Mouse (Mus musculus) liver, embryonic 16.5 days (tissue): ENCODE measurements around the gene Apol8. TPM values are rescaled to one million over a fixed set of nuclear protein-coding genes. Genes with fewer than 3 reads are reported as not detected.
"Not testable (repeated sequence)": the region's sequence is repeated elsewhere in the genome, so short reads cannot be mapped to it uniquely, and the experiment has no call there.

Experiments
- ATAC-seq: fragments of 200-750 bp; cut with Nextera tagmentation; 2 replicates; pipeline ENCODE4 v1.8.0; 2017; ENCODE audit warnings: low read depth, mild to moderate bottlenecking, moderate number of reproducible peaks, moderate library complexity
- H3K27ac ChIP-seq: fragments of 300-500 bp; sonication (generic); 2 replicates; pipeline ENCODE4 v1.5.1; 2014; ENCODE audit warnings: mild to moderate bottlenecking, low read length
- H3K27me3 ChIP-seq: fragments of 300-500 bp; sonication (generic); 2 replicates; pipeline ENCODE4 v1.6.1; 2014; ENCODE audit warnings: low read depth, low read length, mixed read lengths; ENCODE audit not compliant: control insufficient read depth, insufficient read depth
- H3K36me3 ChIP-seq: fragments of 300-500 bp; sonication (generic); 2 replicates; pipeline ENCODE4 v1.6.1; 2014; ENCODE audit warnings: mild to moderate bottlenecking; ENCODE audit not compliant: control insufficient read depth, insufficient read depth
- H3K4me1 ChIP-seq: fragments of 300-500 bp; sonication (generic); 2 replicates; pipeline ENCODE4 v1.6.1; 2014; ENCODE audit warnings: low read depth, low read length, mixed read lengths; ENCODE audit not compliant: control insufficient read depth
- H3K4me2 ChIP-seq: fragments of 300-500 bp; sonication (generic); 2 replicates; pipeline ENCODE4 v1.6.1; 2014; ENCODE audit warnings: low read depth, low read length, mixed read lengths
- H3K4me3 ChIP-seq: fragments of 300-500 bp; sonication (generic); 2 replicates; pipeline ENCODE4 v1.5.1; 2014; ENCODE audit warnings: low read depth, mild to moderate bottlenecking, low read length
- H3K9ac ChIP-seq: fragments of 300-500 bp; sonication (generic); 2 replicates; pipeline ENCODE4 v1.6.1; 2014; ENCODE audit warnings: low read depth, low read length
- H3K9me3 ChIP-seq: fragments of 300-500 bp; sonication (generic); replicated peaks from 2 replicates; pipeline ENCODE4 v1.6.1; 2016; ENCODE audit warnings: low read length; ENCODE audit not compliant: control insufficient read depth
- WGBS: fragments of 180-500 bp; shearing (Covaris S2); extraction: QIAGEN DNeasy Blood & Tissue Kit; methylation state at CpG from one replicate; pipeline ENCODE4 v1.1.7; 2014; ENCODE audit not compliant: insufficient replicate concordance; 5-methylcytosine and 5-hydroxymethylcytosine counted together
- polyA plus RNA-seq: library from polyadenylated mRNA; unstranded; fragments of >200 nt; fragmentation: Nextera tagmentation; extraction: Ambion mirVana; gene quantifications from 2 replicates; pipeline ENCODE4 v1.2.1, GENCODE M21; 2015

Apol8 gene
- polyA plus RNA-seq, 1 experiment from 2014 or later = 26.9 TPM

GRCm38 (mm10) chr15:77748414-77748813 lies 8.4 kb downstream of the Apol8 start:
- Histone ChIP-seq H3K4me2 (no peak overlapping the region), H3K4me1 (peaks cover 16% of the 10 kb centered on the region), H3K27ac (no peak overlapping the region), H3K27me3 (no peaks in the 10 kb centered on the region), H3K9ac (no peak overlapping the region), H3K36me3 (peaks cover 67% of the 10 kb centered on the region), H3K4me3 (no peak overlapping the region), H3K9me3 (0 out of 2 replicates have a peak, but pooled peaks cover 2% of the 10 kb centered on the region)
- 79% methylated on average over 3 of the region's 3 CpGs for WGBS
- no peak for ATAC-seq

- Histone ChIP-seq H3K27ac (no peak overlapping the region), H3K9ac (no peak overlapping the region), H3K36me3 (peaks cover 55% of the 10 kb centered on the region), H3K27me3 (no peaks in the 10 kb centered on the region), H3K4me3 (no peak overlapping the region), H3K9me3 (0 out of 2 replicates have a peak, but pooled peaks cover 2% of the 10 kb centered on the region), H3K4me1 (peaks cover 3% of the 10 kb centered on the region; the same call in 1 of the 2 replicates), H3K4me2 (no peak overlapping the region)
- WGBS = 78% methylated on average over 1 of the region's 1 CpGs
- ATAC-seq = no peak
Measured at GRCm38 (mm10) chr15:77746326-77746725, 10.5 kb downstream of the Apol8 start.

- ATAC-seq = no peak
- Histone ChIP-seq H3K9ac (no peak overlapping the region), H3K4me2 (no peak overlapping the region), H3K4me3 (no peak overlapping the region), H3K36me3 (peaks cover 44% of the 10 kb centered on the region), H3K4me1 (peaks cover 2% of the 10 kb centered on the region; the same call in 1 of the 2 replicates), H3K27ac (no peak overlapping the region), H3K27me3 (no peaks in the 10 kb centered on the region), H3K9me3 (0 out of 2 replicates have a peak, but pooled peaks cover 2% of the 10 kb centered on the region)
Measured at GRCm38 (mm10) chr15:77745081-77745480, 11.7 kb downstream of the Apol8 start.

GRCm38 (mm10) chr15:77744632-77745031 lies 12.2 kb downstream of the Apol8 start:
- H3K4me3 ChIP-seq = no peak overlapping the region
- peaks cover 40% of the 10 kb centered on the region for H3K36me3 ChIP-seq
- H3K27ac ChIP-seq = no peak overlapping the region
- 38% methylated on average over 5 of the region's 5 CpGs for WGBS
- H3K4me2 ChIP-seq = no peak overlapping the region
- 0 out of 2 replicates have a peak, but pooled peaks cover 2% of the 10 kb centered on the region for H3K9me3 ChIP-seq
- peaks cover 2% of the 10 kb centered on the region; the same call in 1 of the 2 replicates for H3K4me1 ChIP-seq
- H3K27me3 ChIP-seq = no peaks in the 10 kb centered on the region
- no peak overlapping the region for H3K9ac ChIP-seq
- ATAC-seq = no peak

GRCm38 (mm10) chr15:77741556-77741955 lies 15.2 kb downstream of the Apol8 start:
- not testable (repeated sequence) for H3K27ac ChIP-seq, H3K4me3 ChIP-seq, H3K9me3 ChIP-seq, H3K9ac ChIP-seq, H3K4me1 ChIP-seq, H3K4me2 ChIP-seq, H3K27me3 ChIP-seq, ATAC-seq
- 72% methylated on average over 6 of the region's 6 CpGs for WGBS
- H3K36me3 ChIP-seq = peaks cover 12% of the 10 kb centered on the region

- no peak overlapping the region for H3K9ac ChIP-seq
- no peak for ATAC-seq
Measured at GRCm38 (mm10) chr15:77740511-77741297, 16.1 kb downstream of the Apol8 start.

GRCm38 (mm10) chr15:77733903-77734302 lies 22.9 kb downstream of the Apol8 start:
- H3K9ac ChIP-seq, H3K4me2 ChIP-seq, ATAC-seq, H3K4me3 ChIP-seq, H3K4me1 ChIP-seq, H3K27me3 ChIP-seq, H3K27ac ChIP-seq, H3K9me3 ChIP-seq, H3K36me3 ChIP-seq: not testable (repeated sequence)
- 41% methylated on average over 4 of the region's 4 CpGs for WGBS

More at GRCm38 (mm10) chr15:77740511-77741297, 16.1 kb downstream of the Apol8 start:
- H3K4me2 ChIP-seq = no peak overlapping the region
- H3K9me3 ChIP-seq = no peaks in the 10 kb centered on the region
- no peaks in the 10 kb centered on the region for H3K27me3 ChIP-seq
- 65% methylated on average over 9 of the region's 9 CpGs for WGBS
- no peaks in the 10 kb centered on the region for H3K4me1 ChIP-seq
- no peak overlapping the region for H3K4me3 ChIP-seq
- no peak overlapping the region for H3K27ac ChIP-seq
- peaks cover 7% of the 10 kb centered on the region for H3K36me3 ChIP-seq

- WGBS = 51% methylated on average over 8 of the region's 8 CpGs
- ATAC-seq = not testable (repeated sequence)
Measured at GRCm38 (mm10) chr15:77733380-77733779, 23.4 kb downstream of the Apol8 start.

GRCm38 (mm10) chr15:77732851-77733250 lies 24.0 kb downstream of the Apol8 start:
- 59% methylated on average over 10 of the region's 10 CpGs for WGBS

More at GRCm38 (mm10) chr15:77733380-77733779, 23.4 kb downstream of the Apol8 start:
- not testable (repeated sequence) for H3K27me3 ChIP-seq, H3K36me3 ChIP-seq, H3K4me1 ChIP-seq, H3K27ac ChIP-seq, H3K9ac ChIP-seq, H3K9me3 ChIP-seq, H3K4me3 ChIP-seq, H3K4me2 ChIP-seq

More at GRCm38 (mm10) chr15:77732851-77733250, 24.0 kb downstream of the Apol8 start:
- not testable (repeated sequence) for H3K27ac ChIP-seq, H3K4me1 ChIP-seq, ATAC-seq, H3K9me3 ChIP-seq, H3K36me3 ChIP-seq, H3K27me3 ChIP-seq, H3K9ac ChIP-seq, H3K4me3 ChIP-seq, H3K4me2 ChIP-seq
